Mouse (Mus musculus): ENCODE measurements around the gene Zbtb24.
A peak's percentile ranks its signal among the peaks of the same experiment; 100 is the strongest.

The Zbtb24 gene

GRCm38 (mm10) chr10:41491111-41491510 is 40.9 kb downstream of the Zbtb24 start:
- DNase-seq (ENCODE audit: low spot score in 2 of 2): peak in 1 of 2 experiments; percentile 47

- no peak for DNase-seq (ENCODE audit: low spot score in 2 of 2)
Measured at GRCm38 (mm10) chr10:41500941-41501340, 50.8 kb downstream of the Zbtb24 start.

- no peak for DNase-seq (ENCODE audit: low spot score in 2 of 2)
Measured at GRCm38 (mm10) chr10:41504996-41505395, 54.8 kb downstream of the Zbtb24 start.

- DNase-seq (ENCODE audit: low spot score in 2 of 2): peak in 1 of 2 experiments; percentile 58
Measured at GRCm38 (mm10) chr10:41505446-41505845, 55.3 kb downstream of the Zbtb24 start.

GRCm38 (mm10) chr10:41509160-41509559 is 59.0 kb downstream of the Zbtb24 start:
- no peak for DNase-seq (ENCODE audit: low spot score in 2 of 2)

- no peak for DNase-seq (ENCODE audit: low spot score in 2 of 2)
Measured at GRCm38 (mm10) chr10:41514301-41514700, 64.1 kb downstream of the Zbtb24 start.

- no peak for DNase-seq (ENCODE audit: low spot score in 2 of 2)
Measured at GRCm38 (mm10) chr10:41514921-41515320, 64.7 kb downstream of the Zbtb24 start.

Measured in urinary bladder, postnatal 36 days (tissue).